27 mouse cellular contexts compared by ENCODE assay signal in genomic region chr7:80917916-80918465, GRCm38 (mm10). TPM values are rescaled to one million over a fixed set of nuclear protein-coding genes. Genes with fewer than 3 reads are reported as not detected.
A peak's percentile ranks its signal among the peaks of the same experiment; 100 is the strongest.
DNase-seq lines count a peak whose midpoint lies in the region; ATAC-seq lines count a peak whose summit lies in the region.
"Had no signal": no experiment of that assay in that cellular context is flagged by ENCODE, and none has a peak within 500 bp of the region (broad histone marks: within the 10 kb centered on the region; RNA-seq: fewer than 3 reads in every experiment).

No protein-coding gene starts in this region.

- H3K4me3 ChIP-seq in kidney, embryonic 14.5 days (ENCODE audit: low read length): no peak overlapping the region
- no peak overlapping the region for H3K4me3 ChIP-seq in hindbrain, embryonic 16.5 days (ENCODE audit: low read length)
- H3K4me3 ChIP-seq: embryonic facial prominence, embryonic 15.5 days; heart, embryonic 12.5 days; hindbrain, embryonic 10.5 days; layer of hippocampus, adult 2 months; limb, embryonic 12.5 days; liver, embryonic 13.5 days; lung, embryonic 15.5 days; midbrain, embryonic 10.5 days had no signal

- H3K27me3 ChIP-seq in kidney, embryonic 14.5 days (ENCODE audit: control insufficient read depth, insufficient read depth, low read length): no peaks in the 10 kb centered on the region
- H3K27me3 ChIP-seq in hindbrain, embryonic 16.5 days (replicated peaks; ENCODE audit: control insufficient read depth, insufficient read depth, low read length): no peaks in the 10 kb centered on the region
- H3K27me3 ChIP-seq: embryonic facial prominence, embryonic 15.5 days; limb, embryonic 12.5 days; liver, embryonic 13.5 days; lung, embryonic 15.5 days had no signal

- no peak overlapping the region for H3K9ac ChIP-seq in kidney, embryonic 14.5 days (ENCODE audit: low read depth, low read length)
- H3K9ac ChIP-seq in hindbrain, embryonic 16.5 days (ENCODE audit: low read depth, low read length): no peak overlapping the region
- H3K9ac ChIP-seq: embryonic facial prominence, embryonic 15.5 days; heart, embryonic 12.5 days; limb, embryonic 12.5 days; liver, embryonic 13.5 days; lung, embryonic 15.5 days had no signal

- H3K4me1 ChIP-seq in kidney, embryonic 14.5 days (ENCODE audit: control insufficient read depth, insufficient read depth, low read length): no peaks in the 10 kb centered on the region
- H3K4me1 ChIP-seq in hindbrain, embryonic 16.5 days (ENCODE audit: control insufficient read depth, insufficient read depth, low read depth, low read length): no peaks in the 10 kb centered on the region
- H3K4me1 ChIP-seq: embryonic facial prominence, embryonic 15.5 days; hindbrain, embryonic 10.5 days; limb, embryonic 12.5 days; lung, embryonic 15.5 days; midbrain, embryonic 10.5 days had no signal

- WGBS in kidney, embryonic 14.5 days: 71% methylated on average over 4 of the region's 4 CpGs
- 83% methylated on average over 4 of the region's 4 CpGs for WGBS in hindbrain, embryonic 16.5 days

- no peak for ATAC-seq in kidney, embryonic 14.5 days (ENCODE audit: low FRiP score, low TSS enrichment)
- peak; percentile 64 for ATAC-seq in inflammation-experienced regulatory T-cells, adult 6 months
- no peak for ATAC-seq in hindbrain, embryonic 16.5 days
- ATAC-seq: forebrain, embryonic 16.5 days; hindbrain, postnatal 0 days had no signal

- no peak overlapping the region for H3K27ac ChIP-seq in kidney, embryonic 14.5 days (ENCODE audit: low read depth, low read length)
- no peak overlapping the region for H3K27ac ChIP-seq in hindbrain, embryonic 16.5 days (ENCODE audit: low read depth, low read length)
- H3K27ac ChIP-seq: embryonic facial prominence, embryonic 15.5 days; hindbrain, embryonic 10.5 days; hindbrain, postnatal 0 days; layer of hippocampus, adult 2 months; limb, embryonic 12.5 days; liver, embryonic 13.5 days; lung, embryonic 15.5 days; midbrain, embryonic 10.5 days had no signal

- DNase-seq in kidney, postnatal 10 days: peak; percentile 64
- DNase-seq in thymus, postnatal 14 days: peak; percentile 28
- no peak for DNase-seq in thymus, postnatal 36 days
- DNase-seq in left cerebral cortex, postnatal 4 days: no peak
- DNase-seq in yolk sac, embryonic 10.5 days (ENCODE audit: low spot score): no peak
- DNase-seq: adrenal gland, postnatal 25 days; cerebellum, adult 8-10 months; cerebellum, postnatal 36 days; embryo, embryonic 11 days; gastrocnemius, postnatal 10 days; heart, adult 11 months; heart, postnatal 10 days; liver, embryonic 13.5 days; lung, postnatal 36 days; thymus, adult 18-20 months had no signal

- H3K9me3 ChIP-seq in kidney, embryonic 14.5 days (ENCODE audit: control insufficient read depth, low read length): no peaks in the 10 kb centered on the region
- no peaks in the 10 kb centered on the region for H3K9me3 ChIP-seq in hindbrain, embryonic 16.5 days (ENCODE audit: control insufficient read depth, low read length)
- H3K9me3 ChIP-seq: embryonic facial prominence, embryonic 15.5 days; heart, embryonic 12.5 days; hindbrain, embryonic 10.5 days; limb, embryonic 12.5 days; liver, embryonic 13.5 days; lung, embryonic 15.5 days; midbrain, embryonic 10.5 days had no signal

- no peak overlapping the region for H3K4me2 ChIP-seq in kidney, embryonic 14.5 days (replicated peaks; ENCODE audit: low read depth, low read length)
- H3K4me2 ChIP-seq in hindbrain, embryonic 16.5 days (ENCODE audit: low read length): no peak overlapping the region
- H3K4me2 ChIP-seq: embryonic facial prominence, embryonic 15.5 days; heart, embryonic 12.5 days; limb, embryonic 12.5 days; liver, embryonic 13.5 days; lung, embryonic 15.5 days had no signal

- peaks cover 66% of the 10 kb centered on the region for H3K36me3 ChIP-seq in kidney, embryonic 14.5 days (ENCODE audit: control insufficient read depth, insufficient read depth, low read length)
- H3K36me3 ChIP-seq in hindbrain, embryonic 16.5 days (ENCODE audit: control insufficient read depth, insufficient read depth, low read length): peaks cover 27% of the 10 kb centered on the region

- intact Hi-C loops in left cerebral cortex, postnatal 4 days (cut with DNase I): no loop called here

RNA-seq across cellular contexts. Expression of gene Nmb, which starts 13.1 kb away (rescaled TPM):
- 9.4 and 14.3 TPM in 2 replicates for polyA plus RNA-seq in kidney, embryonic 14.5 days (2014; fragmentation: Nextera tagmentation; extraction: Ambion mirVana)
- polyA plus RNA-seq in inflammation-experienced regulatory T-cells, adult 6 months (2017; shearing (Covaris generic)): 10 to 100 TPM; 70.6 to 79.3 (median 79.1) TPM
- polyA plus RNA-seq in hindbrain, embryonic 16.5 days (2015; fragmentation: Nextera tagmentation; extraction: Ambion mirVana): 7.6 and 7.7 TPM in 2 replicates
- total RNA-seq in left cerebral cortex, postnatal 4 days (2021): 1 to 10 TPM; 8.4 to 9.0 TPM

RNA-seq across cellular contexts. Expression of gene Wdr73, which starts 16.9 kb away (rescaled TPM):
- polyA plus RNA-seq in kidney, embryonic 14.5 days (2014; fragmentation: Nextera tagmentation; extraction: Ambion mirVana): 32.7 and 38.1 TPM in 2 replicates
- polyA plus RNA-seq in inflammation-experienced regulatory T-cells, adult 6 months (2017; shearing (Covaris generic)): 10 to 100 TPM; 18.5 to 29.9 (median 29.1) TPM
- polyA plus RNA-seq in hindbrain, embryonic 16.5 days (2015; fragmentation: Nextera tagmentation; extraction: Ambion mirVana): 33.8 and 35.8 TPM in 2 replicates
- 10 to 100 TPM; 29.6 to 36.7 TPM for total RNA-seq in left cerebral cortex, postnatal 4 days (2021)

RNA-seq across cellular contexts. Expression of gene Sec11a, which starts 29.6 kb away (rescaled TPM):
- polyA plus RNA-seq in kidney, embryonic 14.5 days (2014; fragmentation: Nextera tagmentation; extraction: Ambion mirVana): 214 and 228 TPM in 2 replicates
- polyA plus RNA-seq in inflammation-experienced regulatory T-cells, adult 6 months (2017; shearing (Covaris generic)): 100 to 1,000 TPM; 248 to 321 (median 312) TPM
- 153 and 164 TPM in 2 replicates for polyA plus RNA-seq in hindbrain, embryonic 16.5 days (2015; fragmentation: Nextera tagmentation; extraction: Ambion mirVana)
- 10 to 100 TPM; 67.7 to 78.6 TPM for total RNA-seq in left cerebral cortex, postnatal 4 days (2021)

RNA-seq across cellular contexts. Expression of gene Zscan2, which starts 57.3 kb away (rescaled TPM):
- polyA plus RNA-seq in kidney, embryonic 14.5 days (2014; fragmentation: Nextera tagmentation; extraction: Ambion mirVana): 2.8 and 4.0 TPM in 2 replicates
- polyA plus RNA-seq in inflammation-experienced regulatory T-cells, adult 6 months (2017; shearing (Covaris generic)): 1 to 10 TPM; 2.4 to 3.1 (median 2.6) TPM
- 3.3 and 3.4 TPM in 2 replicates for polyA plus RNA-seq in hindbrain, embryonic 16.5 days (2015; fragmentation: Nextera tagmentation; extraction: Ambion mirVana)
- 10 to 100 TPM; 20.3 to 21.3 TPM for total RNA-seq in left cerebral cortex, postnatal 4 days (2021)

Comparison
In these comparisons a context has a peak if more than half of its experiments do, and no peak if none do; other contexts are left out.
1. DNase-seq: peak in kidney, postnatal 10 days (single experiment) and thymus, postnatal 14 days (single experiment); none in thymus, postnatal 36 days (0 of 2), left cerebral cortex, postnatal 4 days (single experiment) and yolk sac, embryonic 10.5 days (single experiment).